Mouse (Mus musculus) macrophage (primary cell): ENCODE results near the gene Synpr. TPM values are rescaled to one million over a fixed set of nuclear protein-coding genes. Genes with fewer than 3 reads are reported as not detected.

ENCODE experiments used
- H3K27ac ChIP-seq: fragments of 350-480 bp; formaldehyde crosslinking; 2 replicates; pipeline ENCODE4 v1.9.0; 2021
- H3K36me3 ChIP-seq: fragments of 350-480 bp; formaldehyde crosslinking; 2 replicates; pipeline ENCODE4 v1.9.0; 2021; ENCODE audit errors: inconsistent target
- H3K4me3 ChIP-seq: fragments of 350-480 bp; formaldehyde crosslinking; 2 replicates; pipeline ENCODE4 v1.9.0; 2021; ENCODE audit errors: inconsistent target
- H3K79me2 ChIP-seq: fragments of 350-480 bp; formaldehyde crosslinking; 2 replicates; pipeline ENCODE4 v1.9.0; 2021; ENCODE audit errors: inconsistent target
- WGBS: methylation state at CpG from one replicate; pipeline ENCODE4 v1.1.7; 2026; ENCODE audit warnings: inconsistent platforms; ENCODE audit not compliant: missing documents; 5-methylcytosine and 5-hydroxymethylcytosine counted together
- polyA plus RNA-seq: library from polyadenylated mRNA; stranded (reverse); fragments of 250-400 nt; gene quantifications from 3 replicates; pipeline ENCODE4 v1.2.4, GENCODE M21; 2018; ENCODE audit warnings: inconsistent platforms

The Synpr gene
- polyA plus RNA-seq, 1 experiment from 2014 or later: not detected

DNA sequence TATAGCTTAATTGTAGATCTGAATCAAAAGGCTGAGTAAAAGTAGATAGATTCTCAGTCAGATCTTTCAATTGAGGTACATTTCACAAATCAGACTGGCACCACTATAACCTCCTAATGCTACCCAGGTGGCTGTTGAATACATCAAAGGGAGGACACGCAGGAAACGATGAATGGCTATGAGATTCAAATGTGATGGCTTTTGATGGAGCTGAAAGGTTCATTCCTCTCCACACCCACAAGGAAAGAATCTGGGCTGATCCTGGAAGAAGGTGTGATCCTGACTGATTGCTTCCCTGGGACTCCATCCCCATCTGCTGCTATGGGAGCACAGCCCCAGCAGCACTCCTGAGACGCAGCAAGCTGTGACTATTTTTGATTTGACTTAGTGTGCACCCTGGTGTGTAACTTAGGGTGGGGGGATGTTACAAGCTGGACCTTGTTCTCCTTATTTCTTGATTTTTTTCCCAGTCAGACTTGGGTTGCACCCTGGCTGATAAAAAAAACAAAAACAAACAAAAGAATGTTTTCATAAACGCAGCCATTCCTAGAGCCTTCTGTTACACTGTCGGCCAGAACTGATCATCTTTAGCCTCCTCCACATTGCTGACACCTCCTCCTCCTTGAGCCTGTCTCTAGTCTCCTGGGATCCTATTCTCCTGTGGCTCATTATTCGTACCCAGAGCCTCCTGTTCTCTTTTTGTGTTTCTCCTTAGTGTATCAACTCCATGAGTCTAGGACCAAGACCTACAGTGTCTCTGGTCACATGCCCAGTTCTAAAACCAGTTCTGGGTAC, 114.8 kb downstream of the Synpr start:
- Histone ChIP-seq H3K79me2 (no peaks in the 10 kb centered on the region), H3K27ac (no peak overlapping the region), H3K36me3 (no peaks in the 10 kb centered on the region), H3K4me3 (no peak overlapping the region)
- WGBS: 59% methylated on average over 6 of the region's 6 CpGs

DNA sequence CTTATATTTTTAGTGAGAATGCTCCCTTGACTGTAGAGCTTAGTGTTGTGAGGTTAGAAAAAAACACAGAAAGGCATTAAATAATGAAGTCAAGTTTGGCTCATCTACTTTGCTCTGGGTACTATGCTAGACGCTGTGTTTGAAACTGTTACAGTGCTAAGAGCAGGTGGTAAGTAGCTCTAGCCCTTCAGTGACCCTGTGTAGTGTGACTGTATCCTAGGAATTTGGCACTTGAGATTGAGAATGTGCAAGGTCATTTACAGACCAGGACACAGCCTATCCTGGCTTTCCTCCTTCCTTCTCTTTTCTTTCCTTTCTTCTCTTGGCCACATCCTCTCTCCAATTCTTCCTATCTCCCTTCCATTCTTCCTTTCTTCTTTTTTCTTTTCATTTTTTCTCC, 127.1 kb downstream of the Synpr start:
- WGBS: 100% methylated on average over 1 of the region's 1 CpGs
- Histone ChIP-seq H3K27ac (no peak overlapping the region), H3K36me3 (no peaks in the 10 kb centered on the region), H3K4me3 (no peak overlapping the region), H3K79me2 (no peaks in the 10 kb centered on the region)

DNA sequence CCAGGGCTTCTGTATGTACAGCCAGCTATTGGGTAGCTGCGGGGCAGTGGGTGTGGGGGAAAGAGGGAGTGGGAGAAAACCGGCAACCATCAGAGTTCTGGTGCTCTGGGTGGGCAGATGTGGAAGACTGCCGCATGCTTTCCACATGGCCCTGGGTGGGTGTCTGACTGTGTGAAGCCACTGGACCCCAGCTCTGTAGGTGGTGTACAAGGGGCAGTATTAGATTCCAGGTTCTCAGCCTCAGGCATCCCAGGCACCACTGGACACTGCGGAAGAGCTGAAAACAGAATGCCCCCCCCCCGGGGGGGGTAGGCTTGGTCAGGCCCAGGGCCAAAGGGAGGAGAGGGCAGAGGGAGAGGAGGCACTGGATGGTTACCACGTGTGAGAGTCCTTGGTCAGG, 156.1 kb downstream of the Synpr start:
- 79% methylated on average over 6 of the region's 6 CpGs for WGBS

GRCm38 (mm10) chr14:13444908-13445307, 160.3 kb downstream of the Synpr start:
- H3K79me2 ChIP-seq: no peaks in the 10 kb centered on the region
- H3K4me3 ChIP-seq: no peak overlapping the region
- no peak overlapping the region for H3K27ac ChIP-seq
- no peaks in the 10 kb centered on the region for H3K36me3 ChIP-seq
- WGBS: 60% methylated on average over 1 of the region's 2 CpGs

More for the DNA sequence above, 156.1 kb downstream of the Synpr start:
- H3K79me2 ChIP-seq: no peaks in the 10 kb centered on the region
- no peaks in the 10 kb centered on the region for H3K36me3 ChIP-seq
- H3K4me3 ChIP-seq: no peak overlapping the region
- no peak overlapping the region for H3K27ac ChIP-seq

DNA sequence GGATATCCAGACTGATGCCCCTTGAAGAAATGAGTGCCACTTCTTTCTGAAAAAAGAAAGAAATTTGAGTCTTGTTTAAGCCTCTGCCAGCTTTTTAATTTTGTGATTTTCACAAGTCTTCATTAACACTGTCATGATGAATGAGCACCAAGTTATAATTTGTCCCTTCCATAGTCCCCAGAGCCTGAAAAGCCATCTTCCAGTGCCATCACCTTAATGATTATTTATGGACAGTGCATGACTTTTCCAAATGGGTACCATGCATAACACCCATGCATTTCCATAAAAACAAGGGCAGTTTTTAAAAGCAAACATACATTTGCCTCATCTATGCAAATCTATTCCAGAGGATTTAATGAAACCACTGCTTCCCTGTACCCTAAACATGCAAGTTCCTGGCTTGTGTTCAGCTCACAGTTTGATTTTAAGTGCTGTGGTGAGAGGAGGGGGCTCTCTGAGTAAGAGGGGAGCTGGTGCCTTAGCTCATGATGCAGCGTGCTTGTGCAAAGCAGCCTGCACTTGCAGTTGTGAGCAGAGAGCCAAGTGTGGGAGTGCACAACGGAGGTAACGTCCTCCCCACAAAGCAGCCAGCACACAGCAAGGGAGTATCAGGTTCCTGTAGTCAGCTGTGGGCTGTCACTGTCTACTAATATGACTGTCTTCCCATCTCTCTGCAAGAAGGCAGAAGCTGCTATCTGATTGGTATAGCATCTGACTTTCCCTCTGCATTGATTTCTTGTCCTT, 169.1 kb downstream of the Synpr start:
- H3K4me3 ChIP-seq: no peak overlapping the region
- 67% methylated on average over 3 of the region's 3 CpGs for WGBS
- no peaks in the 10 kb centered on the region for H3K79me2 ChIP-seq
- H3K27ac ChIP-seq: no peak overlapping the region
- H3K36me3 ChIP-seq: no peaks in the 10 kb centered on the region

DNA sequence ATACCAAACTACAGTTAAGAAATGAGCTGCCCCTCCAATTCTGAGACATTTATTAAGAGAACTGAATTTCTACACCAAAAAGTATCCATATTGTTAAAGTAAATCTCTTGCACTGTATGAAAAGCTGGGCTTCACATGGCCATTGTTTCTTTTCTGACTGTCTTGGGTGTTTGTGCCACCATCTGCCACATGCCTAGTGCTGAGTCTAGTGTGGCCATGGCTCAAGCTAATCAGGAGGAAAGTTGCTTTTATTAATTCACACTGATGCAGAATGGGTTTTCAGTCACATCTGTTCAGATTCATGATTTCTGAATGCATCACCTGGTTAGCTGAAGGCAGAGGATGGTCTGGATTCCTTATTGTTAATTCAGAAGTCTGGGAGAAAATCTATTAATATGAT, 170.4 kb downstream of the Synpr start:
- Histone ChIP-seq H3K36me3 (no peaks in the 10 kb centered on the region), H3K27ac (no peak overlapping the region), H3K79me2 (no peaks in the 10 kb centered on the region), H3K4me3 (no peak overlapping the region)

- H3K79me2 ChIP-seq: no peaks in the 10 kb centered on the region
- H3K4me3 ChIP-seq: no peak overlapping the region
- WGBS: 17% methylated on average over 1 of the region's 1 CpGs
- H3K27ac ChIP-seq: no peak overlapping the region
- no peaks in the 10 kb centered on the region for H3K36me3 ChIP-seq
Observed at GRCm38 (mm10) chr14:13459333-13459732, 174.8 kb downstream of the Synpr start.

DNA sequence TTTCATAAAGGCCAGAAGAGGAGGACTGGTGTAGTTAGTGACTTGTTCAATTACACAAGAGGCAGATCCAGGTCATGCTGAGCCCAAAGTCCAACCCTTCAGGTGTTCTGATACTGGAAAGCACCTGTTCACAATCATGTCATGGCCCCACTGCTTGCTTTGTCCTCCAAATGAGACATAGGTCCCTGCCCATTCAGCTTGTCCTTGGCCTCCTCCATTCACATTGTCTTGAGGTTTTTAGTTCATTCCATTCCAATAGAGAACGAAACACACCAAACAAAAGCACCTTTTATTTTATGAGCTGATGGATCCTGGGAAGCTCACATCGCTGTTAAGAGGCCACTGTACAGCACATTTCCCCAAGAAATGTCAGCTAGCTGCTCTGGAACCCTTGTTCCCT, 184.6 kb downstream of the Synpr start:
- H3K79me2 ChIP-seq: no peaks in the 10 kb centered on the region
- no peak overlapping the region for H3K27ac ChIP-seq
- H3K36me3 ChIP-seq: no peaks in the 10 kb centered on the region
- WGBS: 91% methylated on average over 2 of the region's 2 CpGs
- H3K4me3 ChIP-seq: no peak overlapping the region

- H3K4me3 ChIP-seq: no peak overlapping the region
- H3K79me2 ChIP-seq: no peaks in the 10 kb centered on the region
- WGBS: 89% methylated on average over 1 of the region's 1 CpGs
- no peaks in the 10 kb centered on the region for H3K36me3 ChIP-seq
- H3K27ac ChIP-seq: no peak overlapping the region
Observed at GRCm38 (mm10) chr14:13477821-13478220, 193.2 kb downstream of the Synpr start.

GRCm38 (mm10) chr14:13505355-13505754, 220.8 kb downstream of the Synpr start:
- no peak overlapping the region for H3K27ac ChIP-seq
- WGBS: 66% methylated on average over 5 of the region's 5 CpGs
- no peaks in the 10 kb centered on the region for H3K79me2 ChIP-seq
- no peak overlapping the region for H3K4me3 ChIP-seq
- H3K36me3 ChIP-seq: no peaks in the 10 kb centered on the region

- WGBS: 92% methylated on average over 5 of the region's 5 CpGs
- Histone ChIP-seq H3K79me2 (no peaks in the 10 kb centered on the region), H3K36me3 (no peaks in the 10 kb centered on the region), H3K4me3 (no peak overlapping the region), H3K27ac (no peak overlapping the region)
Observed at GRCm38 (mm10) chr14:13518608-13519139, 234.1 kb downstream of the Synpr start.

GRCm38 (mm10) chr14:13519239-13520011, 234.8 kb downstream of the Synpr start:
- H3K4me3 ChIP-seq: no peak overlapping the region
- H3K27ac ChIP-seq: no peak overlapping the region
- 93% methylated on average over 7 of the region's 7 CpGs for WGBS
- H3K36me3 ChIP-seq: no peaks in the 10 kb centered on the region
- H3K79me2 ChIP-seq: no peaks in the 10 kb centered on the region

DNA sequence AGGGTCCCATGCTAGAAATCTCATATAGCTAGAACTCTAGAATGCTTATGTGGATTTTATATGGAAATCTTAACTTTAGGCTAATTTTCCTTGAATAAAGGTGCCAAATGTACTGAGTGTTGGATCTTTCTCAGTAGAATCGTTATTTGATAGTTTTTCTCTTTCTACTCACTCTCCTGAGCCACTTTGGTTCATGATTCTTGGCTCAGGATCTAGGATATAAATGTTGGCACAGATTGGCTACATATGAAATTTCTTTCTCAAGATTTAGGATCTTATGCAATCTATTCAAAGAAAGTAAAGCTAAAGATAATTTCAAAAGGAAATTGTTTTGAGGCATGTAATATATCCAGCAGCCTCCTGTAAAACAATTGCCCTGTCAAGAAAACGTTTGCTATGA, 263.2 kb downstream of the Synpr start:
- Histone ChIP-seq H3K4me3 (no peak overlapping the region), H3K36me3 (no peaks in the 10 kb centered on the region)
- WGBS: 48% methylated on average over 2 of the region's 2 CpGs

DNA sequence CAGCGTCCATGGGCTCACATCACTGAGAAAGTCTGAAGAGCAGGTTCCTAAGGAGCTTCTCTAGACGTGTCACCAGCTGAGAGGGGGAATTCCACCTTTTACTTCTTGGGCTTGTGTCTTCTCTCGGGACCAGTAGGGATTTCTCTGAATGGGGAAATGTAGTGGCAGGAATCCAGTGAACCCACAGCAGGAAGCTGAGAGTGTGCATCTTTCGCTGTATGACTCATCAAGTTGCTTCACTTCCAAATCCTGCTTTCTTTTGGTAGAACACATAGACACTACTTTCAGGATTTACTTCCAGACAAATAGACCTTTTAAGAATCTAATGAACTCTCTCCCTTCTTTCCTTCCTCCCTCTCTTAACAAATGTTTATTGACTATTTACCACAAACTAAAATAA, 266.6 kb downstream of the Synpr start:
- Histone ChIP-seq H3K79me2 (no peaks in the 10 kb centered on the region), H3K4me3 (no peak overlapping the region), H3K36me3 (no peaks in the 10 kb centered on the region), H3K27ac (no peak overlapping the region)
- 57% methylated on average over 4 of the region's 4 CpGs for WGBS

More for the DNA sequence above, 263.2 kb downstream of the Synpr start:
- no peaks in the 10 kb centered on the region for H3K79me2 ChIP-seq
- H3K27ac ChIP-seq: no peak overlapping the region
